Mouse (Mus musculus) ES-E14 (cell line): Measurements from ENCODE around the gene Tm7sf3. TPM values are rescaled to one million over a fixed set of nuclear protein-coding genes. Genes with fewer than 3 reads are reported as not detected.

Experiments used
- DNase-seq: peaks from one replicate; pipeline ENCODE4 v3.0.0-alpha.2; 2013; ENCODE audit warnings: low read depth, low spot score
- H3K27ac ChIP-seq: 2 replicates; pipeline ENCODE4 v1.5.1; 2012; ENCODE audit warnings: low read depth, mild to moderate bottlenecking, low read length, moderate library complexity, mixed read lengths; ENCODE audit not compliant: poor library complexity, insufficient read depth, severe bottlenecking
- H3K36me3 ChIP-seq: 2 replicates; pipeline ENCODE4 v1.6.1; 2012; ENCODE audit warnings: mild to moderate bottlenecking, low read length, moderate library complexity, mixed read lengths; ENCODE audit not compliant: control insufficient read depth, poor library complexity, insufficient read depth, severe bottlenecking
- H3K4me1 ChIP-seq, 2 experiments: fragments of 150-350 bp in 1 of 2; sonication (generic) in 1 of 2; 2 replicates each; pipeline ENCODE4 v1.6.1; 2012; ENCODE audit warnings: low read length in 2 of 2, mild to moderate bottlenecking in 1 of 2, mixed read lengths in 1 of 2; ENCODE audit not compliant: control insufficient read depth in 2 of 2, insufficient read depth in 2 of 2, poor library complexity in 1 of 2
- H3K4me3 ChIP-seq, 2 experiments: fragments of 150-350 bp in 1 of 2; sonication (generic) in 1 of 2; 2 replicates each; pipeline ENCODE4 v1.5.1; 2012; ENCODE audit warnings: low read length in 2 of 2, low read depth in 1 of 2, mild to moderate bottlenecking in 1 of 2, mixed read lengths in 1 of 2; ENCODE audit not compliant: insufficient read depth in 1 of 2, poor library complexity in 1 of 2, severe bottlenecking in 1 of 2
- H3K9ac ChIP-seq: 2 replicates; pipeline ENCODE4 v1.6.1; 2012; ENCODE audit warnings: low read depth, mild to moderate bottlenecking, low read length, mixed read lengths; ENCODE audit not compliant: poor library complexity, insufficient read depth, severe bottlenecking
- H3K9me3 ChIP-seq: fragments of 150-350 bp; sonication (generic); 2 replicates; pipeline ENCODE4 v1.6.1; 2012; ENCODE audit warnings: low read depth, mild to moderate bottlenecking, low read length; ENCODE audit not compliant: control insufficient read depth, insufficient read depth
- CHD2 ChIP-seq: IDR thresholded peaks from 2 replicates; pipeline ENCODE4 v1.6.1; 2014; ENCODE audit warnings: mild to moderate bottlenecking, low read depth, low read length, inconsistent platforms
- HCFC1 ChIP-seq: IDR thresholded peaks from 2 replicates; pipeline ENCODE4 v1.6.1; 2012; ENCODE audit warnings: low read length, inconsistent platforms, borderline replicate concordance; ENCODE audit not compliant: insufficient read depth
- MAFK ChIP-seq: IDR thresholded peaks from 2 replicates; pipeline ENCODE4 v1.6.1; 2014; ENCODE audit warnings: mild to moderate bottlenecking, low read depth, low read length, inconsistent platforms; ENCODE audit not compliant: insufficient read depth
- ZC3H11A ChIP-seq: IDR thresholded peaks from 2 replicates; pipeline ENCODE4 v1.6.1; 2012; ENCODE audit warnings: low read depth, mild to moderate bottlenecking, inconsistent platforms, low read length, borderline replicate concordance
- ZNF384 ChIP-seq: IDR thresholded peaks from 2 replicates; pipeline ENCODE4 v1.6.1; 2012; ENCODE audit warnings: low read depth, low read length, inconsistent platforms
- in situ Hi-C, 2 experiments: fragments of 600-800 bp; cut with MboI; formaldehyde crosslinking; loops; one replicate each; pipeline ENCODE4 v1.15.1; 2025; ENCODE audit warnings: low sequenced_read_pairs in 2 of 2, inconsistent platforms in 1 of 2; ENCODE audit not compliant: unreplicated experiment in 2 of 2
- total RNA-seq: library from RNA; depleted of rRNA; stranded (reverse); fragments of 300-350 nt; gene quantifications from 2 replicates; pipeline ENCODE4 v1.2.3, GENCODE M21; 2012

Gene Tm7sf3
- total RNA-seq, 1 experiment, result 99.6 TPM

GRCm38 (mm10) chr6:146674881-146675536 lies 32.4 kb upstream of the Tm7sf3 start:
- Histone ChIP-seq H3K36me3 (no peaks in the 10 kb centered on the region), H3K9ac (no peak overlapping the region), H3K4me1 (no peaks in the 10 kb centered on the region), H3K27ac (no peak overlapping the region), H3K9me3 (no peaks in the 10 kb centered on the region), H3K4me3 (no peak overlapping the region)
- no peak for DNase-seq
- in situ Hi-C loops, result no loop called here
- TF ChIP-seq HCFC1, result no peak
- TF ChIP-seq MAFK, result no peak
- no peak for TF ChIP-seq ZC3H11A
- TF ChIP-seq CHD2, result no peak
- TF ChIP-seq ZNF384, result no peak

GRCm38 (mm10) chr6:146674420-146674819 lies 31.8 kb upstream of the Tm7sf3 start:
- no peak overlapping the region for H3K4me3 ChIP-seq
- no peak for DNase-seq
- no peaks in the 10 kb centered on the region for H3K9me3 ChIP-seq
- no peak for TF ChIP-seq HCFC1
- no peak for TF ChIP-seq ZNF384
- TF ChIP-seq MAFK, result no peak
- TF ChIP-seq CHD2, result no peak
- TF ChIP-seq ZC3H11A, result no peak
- no peaks in the 10 kb centered on the region for H3K36me3 ChIP-seq
- H3K27ac ChIP-seq, result no peak overlapping the region
- no peaks in the 10 kb centered on the region for H3K4me1 ChIP-seq
- in situ Hi-C loops, result no loop called here
- no peak overlapping the region for H3K9ac ChIP-seq

DNA sequence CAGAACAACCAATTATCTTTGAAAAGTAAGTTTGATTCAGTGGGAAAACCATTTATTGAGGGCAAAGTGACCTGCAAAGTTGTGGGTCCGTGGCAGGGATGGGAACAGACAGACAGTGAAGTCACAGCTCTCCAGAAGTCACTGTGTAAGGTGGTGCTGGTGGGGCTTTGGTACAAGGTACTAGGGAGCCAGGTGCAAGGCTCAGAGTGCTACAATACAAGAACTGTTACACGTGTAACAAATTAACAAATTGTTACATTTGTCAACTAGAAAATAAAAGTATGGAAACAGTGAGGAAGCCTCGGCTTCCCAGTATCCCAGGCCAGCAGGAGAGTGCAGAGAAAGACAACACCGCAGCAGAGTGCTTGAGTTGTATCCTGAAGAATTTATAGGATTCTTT lies 31.1 kb upstream of the Tm7sf3 start:
- in situ Hi-C loops, result no loop called here
- no peak for DNase-seq
- H3K4me1 ChIP-seq, result no peaks in the 10 kb centered on the region
- no peak overlapping the region for H3K27ac ChIP-seq
- no peak overlapping the region for H3K9ac ChIP-seq
- no peak for TF ChIP-seq MAFK
- TF ChIP-seq CHD2, result no peak
- TF ChIP-seq ZNF384, result no peak
- no peak for TF ChIP-seq ZC3H11A
- TF ChIP-seq HCFC1, result no peak
- no peaks in the 10 kb centered on the region for H3K36me3 ChIP-seq
- no peaks in the 10 kb centered on the region for H3K9me3 ChIP-seq
- no peak overlapping the region for H3K4me3 ChIP-seq

- DNase-seq, result no peak
Measured at GRCm38 (mm10) chr6:146672106-146672505, 29.5 kb upstream of the Tm7sf3 start.

More at GRCm38 (mm10) chr6:146672106-146672505, 29.5 kb upstream of the Tm7sf3 start:
- H3K36me3 ChIP-seq, result no peaks in the 10 kb centered on the region
- no peaks in the 10 kb centered on the region for H3K9me3 ChIP-seq
- H3K27ac ChIP-seq, result no peak overlapping the region
- no peak for TF ChIP-seq HCFC1
- no peak for TF ChIP-seq ZC3H11A
- TF ChIP-seq MAFK, result no peak
- no peak for TF ChIP-seq ZNF384
- TF ChIP-seq CHD2, result no peak
- no peak overlapping the region for H3K4me3 ChIP-seq
- no peak overlapping the region for H3K9ac ChIP-seq
- H3K4me1 ChIP-seq, result no peaks in the 10 kb centered on the region
- in situ Hi-C loops, result no loop called here
